Mouse (Mus musculus) CH12.LX (cell line): ENCODE results near the gene Pnisr. TPM values are rescaled to one million over a fixed set of nuclear protein-coding genes. Genes with fewer than 3 reads are reported as not detected.

Experiments
- DNase-seq: peaks from one replicate; pipeline ENCODE4 v3.0.0-alpha.2; 2013; ENCODE audit errors: extremely low read depth
- H3K27ac ChIP-seq: 2 replicates; pipeline ENCODE4 v1.5.1; 2012; ENCODE audit warnings: low read depth, mild to moderate bottlenecking, control low read depth, moderate library complexity; ENCODE audit not compliant: insufficient read depth
- H3K27me3 ChIP-seq: replicated peaks from 2 replicates; pipeline ENCODE3; 2012; ENCODE audit warnings: inconsistent platforms
- H3K36me3 ChIP-seq, 2 experiments: replicated peaks in 1 of 2; 2 replicates each; pipeline versions ENCODE3 to v1.6.1; 2012; ENCODE audit warnings: inconsistent platforms in 1 of 2, low read length in 1 of 2, mild to moderate bottlenecking in 1 of 2, mixed read lengths in 1 of 2, moderate library complexity in 1 of 2; ENCODE audit not compliant: control insufficient read depth in 1 of 2, insufficient read depth in 1 of 2
- H3K4me1 ChIP-seq, 2 experiments: 2 replicates each; pipeline ENCODE4 v1.6.1; 2012; ENCODE audit warnings: inconsistent platforms in 1 of 2, moderate library complexity in 1 of 2; ENCODE audit not compliant: insufficient read depth in 2 of 2, control insufficient read depth in 1 of 2
- H3K4me2 ChIP-seq: 2 replicates; pipeline ENCODE4 v1.6.1; 2012; ENCODE audit warnings: low read depth, mild to moderate bottlenecking, control low read depth; ENCODE audit not compliant: poor library complexity, insufficient read depth, severe bottlenecking
- H3K4me3 ChIP-seq, 3 experiments: fragments of 150-350 bp in 1 of 3; sonication (generic) in 1 of 3; replicated peaks in 1 of 3; 2 replicates each; pipeline versions ENCODE3 to v1.5.1; 2011 to 2012; ENCODE audit warnings: low read depth in 2 of 3, low read length in 2 of 3, mild to moderate bottlenecking in 2 of 3, moderate library complexity in 2 of 3, control low read depth in 1 of 3, improper control_type of control experiment in 1 of 3, inconsistent platforms in 1 of 3, mixed read lengths in 1 of 3; ENCODE audit not compliant: poor library complexity in 1 of 3
- H3K79me2 ChIP-seq: replicated peaks from 2 replicates; pipeline ENCODE4 v1.6.1; 2012; ENCODE audit warnings: mild to moderate bottlenecking, moderate library complexity; ENCODE audit not compliant: control insufficient read depth, poor library complexity, insufficient read depth, severe bottlenecking; ENCODE audit errors: extremely low read depth
- H3K9ac ChIP-seq: 2 replicates; pipeline ENCODE4 v1.6.1; 2012; ENCODE audit warnings: low read depth, mild to moderate bottlenecking, control low read depth, moderate library complexity; ENCODE audit not compliant: insufficient read depth
- H3K9me3 ChIP-seq: replicated peaks from 2 replicates; pipeline ENCODE3; 2012; ENCODE audit warnings: low read length, inconsistent platforms, mixed read lengths
- BHLHE40 ChIP-seq: IDR thresholded peaks from 2 replicates; pipeline ENCODE4 v1.6.1; 2011; ENCODE audit warnings: mild to moderate bottlenecking, low read depth, low read length, improper control_type of control experiment
- CHD1 ChIP-seq: IDR thresholded peaks from 2 replicates; pipeline ENCODE4 v1.6.1; 2012; ENCODE audit warnings: low read depth, low read length, improper control_type of control experiment, inconsistent platforms
- CHD2 ChIP-seq: IDR thresholded peaks from 2 replicates; pipeline ENCODE4 v1.6.1; 2011; ENCODE audit warnings: low read length, improper control_type of control experiment
- CTCF ChIP-seq, 2 experiments: IDR thresholded peaks in 1 of 2; conservative IDR thresholded peaks in 1 of 2; 2 replicates each; pipeline ENCODE4 v1.5.1; 2011 to 2012; ENCODE audit warnings: low read depth in 2 of 2, low read length in 2 of 2, improper control_type of control experiment in 1 of 2, inconsistent platforms in 1 of 2, mild to moderate bottlenecking in 1 of 2, moderate library complexity in 1 of 2
- E2F4 ChIP-seq: IDR thresholded peaks from 2 replicates; pipeline ENCODE4 v1.6.1; 2011; ENCODE audit warnings: low read depth, low read length, improper control_type of control experiment; ENCODE audit not compliant: insufficient replicate concordance
- ELF1 ChIP-seq: IDR thresholded peaks from 2 replicates; pipeline ENCODE4 v1.6.1; 2014; ENCODE audit warnings: low read depth, mild to moderate bottlenecking, inconsistent platforms, low read length, improper control_type of control experiment
- EP300 ChIP-seq: IDR thresholded peaks from 2 replicates; pipeline ENCODE4 v1.6.1; 2011; ENCODE audit warnings: low read length, improper control_type of control experiment
- GABPA ChIP-seq: IDR thresholded peaks from 2 replicates; pipeline ENCODE4 v1.6.1; 2012; ENCODE audit warnings: low read depth, low read length, improper control_type of control experiment, inconsistent platforms; ENCODE audit not compliant: insufficient replicate concordance
- HCFC1 ChIP-seq: IDR thresholded peaks from 2 replicates; pipeline ENCODE4 v1.6.1; 2012; ENCODE audit warnings: low read depth, mild to moderate bottlenecking, inconsistent platforms, low read length, improper control_type of control experiment
- JUN ChIP-seq: IDR thresholded peaks from 2 replicates; pipeline ENCODE4 v1.6.1; 2011; ENCODE audit warnings: low read depth, mild to moderate bottlenecking, low read length, improper control_type of control experiment, moderate library complexity; ENCODE audit not compliant: insufficient read depth
- JUND ChIP-seq: conservative IDR thresholded peaks from 2 replicates; pipeline ENCODE4 v1.6.1; 2011; ENCODE audit warnings: low read depth, low read length, improper control_type of control experiment
- KAT2A ChIP-seq: IDR thresholded peaks from 2 replicates; pipeline ENCODE4 v1.6.1; 2012; ENCODE audit warnings: low read length, improper control_type of control experiment, inconsistent platforms; ENCODE audit not compliant: insufficient replicate concordance
- MAFK ChIP-seq: IDR thresholded peaks from 2 replicates; pipeline ENCODE4 v1.6.1; 2011; ENCODE audit warnings: low read length, improper control_type of control experiment; ENCODE audit not compliant: insufficient replicate concordance
- MAX ChIP-seq: IDR thresholded peaks from 2 replicates; pipeline ENCODE4 v1.6.1; 2011; ENCODE audit warnings: low read length, improper control_type of control experiment
- MAZ ChIP-seq: IDR thresholded peaks from 2 replicates; pipeline ENCODE4 v1.6.1; 2012; ENCODE audit warnings: low read depth, mild to moderate bottlenecking, inconsistent platforms, low read length, improper control_type of control experiment, moderate library complexity
- MEF2A ChIP-seq: IDR thresholded peaks from 2 replicates; pipeline ENCODE4 v1.6.1; 2014; ENCODE audit warnings: low read depth, mild to moderate bottlenecking, inconsistent platforms, low read length, improper control_type of control experiment, borderline replicate concordance
- MXI1 ChIP-seq: IDR thresholded peaks from 2 replicates; pipeline ENCODE4 v1.6.1; 2011; ENCODE audit warnings: mild to moderate bottlenecking, low read depth, low read length, improper control_type of control experiment
- MYC ChIP-seq: IDR thresholded peaks from 2 replicates; pipeline ENCODE4 v1.6.1; 2011; ENCODE audit warnings: low read depth, mild to moderate bottlenecking, improper control_type of control experiment, low read length
- NELFE ChIP-seq: IDR thresholded peaks from 2 replicates; pipeline ENCODE4 v1.6.1; 2011; ENCODE audit warnings: low read depth, low read length, improper control_type of control experiment
- NRF1 ChIP-seq: IDR thresholded peaks from 2 replicates; pipeline ENCODE4 v1.6.1; 2014; ENCODE audit warnings: low read depth, mild to moderate bottlenecking, inconsistent platforms, low read length, improper control_type of control experiment, moderate library complexity
- POLR2A ChIP-seq: IDR thresholded peaks from 2 replicates; pipeline ENCODE4 v1.6.1; 2011; ENCODE audit warnings: low read depth, mild to moderate bottlenecking, improper control_type of control experiment, low read length
- POLR2AphosphoS2 ChIP-seq: IDR thresholded peaks from 2 replicates; pipeline ENCODE4 v1.6.1; 2011; ENCODE audit warnings: low read depth, low read length, improper control_type of control experiment
- RAD21 ChIP-seq: IDR thresholded peaks from 2 replicates; pipeline ENCODE4 v1.6.1; 2011; ENCODE audit warnings: low read depth, mild to moderate bottlenecking, low read length, improper control_type of control experiment, moderate library complexity
- SIN3A ChIP-seq: IDR thresholded peaks from 2 replicates; pipeline ENCODE4 v1.6.1; 2012; ENCODE audit warnings: low read length, improper control_type of control experiment, inconsistent platforms
- SMC3 ChIP-seq: IDR thresholded peaks from 2 replicates; pipeline ENCODE4 v1.6.1; 2011; ENCODE audit warnings: low read depth, low read length, improper control_type of control experiment
- TBP ChIP-seq: conservative IDR thresholded peaks from 2 replicates; pipeline ENCODE4 v1.6.1; 2011; ENCODE audit warnings: low read depth, low read length, improper control_type of control experiment
- TCF12 ChIP-seq: IDR thresholded peaks from 2 replicates; pipeline ENCODE4 v1.6.1; 2014; ENCODE audit warnings: low read depth, mild to moderate bottlenecking, inconsistent platforms, low read length, improper control_type of control experiment
- USF1 ChIP-seq: IDR thresholded peaks from 2 replicates; pipeline ENCODE4 v1.6.1; 2014; ENCODE audit warnings: low read depth, mild to moderate bottlenecking, inconsistent platforms, low read length, improper control_type of control experiment
- USF2 ChIP-seq: conservative IDR thresholded peaks from 2 replicates; pipeline ENCODE4 v1.6.1; 2011; ENCODE audit warnings: low read depth, low read length, improper control_type of control experiment
- ZC3H11A ChIP-seq: IDR thresholded peaks from 2 replicates; pipeline ENCODE4 v1.6.1; 2012; ENCODE audit warnings: low read depth, mild to moderate bottlenecking, inconsistent platforms, low read length, improper control_type of control experiment
- ZKSCAN1 ChIP-seq: IDR thresholded peaks from 2 replicates; pipeline ENCODE4 v1.6.1; 2012; ENCODE audit warnings: low read depth, inconsistent platforms, low read length, improper control_type of control experiment, borderline replicate concordance
- ZMIZ1 ChIP-seq: IDR thresholded peaks from 2 replicates; pipeline ENCODE4 v1.6.1; 2012; ENCODE audit warnings: low read depth, mild to moderate bottlenecking, inconsistent platforms, low read length, improper control_type of control experiment
- ZNF384 ChIP-seq: IDR thresholded peaks from 2 replicates; pipeline ENCODE4 v1.6.1; 2012; ENCODE audit warnings: low read depth, low read length, improper control_type of control experiment, inconsistent platforms
- dilution Hi-C: fragments of 300-500 bp; cut with MboI; formaldehyde crosslinking; loops from 2 replicates; pipeline ENCODE4 v1.14.3; 2020; ENCODE audit warnings: low sequenced_read_pairs; ENCODE audit not compliant: extremely low pct_unique_long_range_greater_than_20kb, extremely low pct_ligation_motif_present
- in situ Hi-C: fragments of 300-500 bp; cut with MboI; formaldehyde crosslinking; loops from 3 replicates; pipeline ENCODE4 v1.14.3; 2019; ENCODE audit warnings: low sequenced_read_pairs, low pct_ligation_motif_present, low pct_unique_long_range_greater_than_20kb, mixed read lengths
- polyA plus RNA-seq: library from polyadenylated mRNA; unstranded; fragments of >175 nt; gene quantifications from 2 replicates; pipeline ENCODE4 v1.2.1, GENCODE M21; 2012; ENCODE audit warnings: low read depth; ENCODE audit not compliant: insufficient read length
- total RNA-seq, 2 experiments: library from RNA; depleted of rRNA; stranded (reverse); fragments of 300-350 nt in 1 of 2; fragments of >200 nt in 1 of 2; gene quantifications; 2 replicates each; pipeline ENCODE4 v1.2.3; 2012 to 2014

Pnisr gene
- total and polyA plus RNA-seq, 3 experiments = 32.9 to 95.2 (median 51.3) TPM

DNA sequence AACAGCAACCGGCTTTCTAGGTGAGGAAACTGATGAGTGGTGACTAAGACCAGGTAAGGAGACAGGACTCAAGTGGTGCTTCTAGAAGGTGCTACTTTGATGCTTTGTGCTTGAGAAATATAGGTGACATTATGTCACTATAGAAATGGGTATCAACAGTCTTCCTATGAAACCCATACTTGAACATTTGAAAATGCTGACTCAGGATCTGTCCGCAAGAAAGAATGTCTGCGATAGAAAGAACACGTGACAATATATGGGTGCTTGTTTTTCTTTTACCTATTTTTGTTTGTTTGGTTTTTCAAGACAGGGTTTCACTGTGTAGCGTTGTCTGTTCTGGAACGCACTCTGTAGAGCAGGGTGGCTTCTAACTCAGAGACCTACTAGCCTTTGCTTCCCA lies 34.7 kb upstream of the Pnisr start:
- Histone ChIP-seq H3K4me1 (no peaks in the 10 kb centered on the region), H3K4me3 (no peak overlapping the region), H3K4me2 (no peak overlapping the region), H3K27ac (no peak overlapping the region), H3K9ac (no peak overlapping the region), H3K9me3 (no peaks in the 10 kb centered on the region), H3K36me3 (peaks cover 42 to 86% of the 10 kb centered on the region in 2 experiments), H3K79me2 (no peaks in the 10 kb centered on the region), H3K27me3 (no peaks in the 10 kb centered on the region)
- dilution Hi-C loops = no loop called here
- in situ Hi-C loops = no loop called here
- TF ChIP-seq ZKSCAN1 (no peak), RAD21 (no peak), NRF1 (no peak), CTCF (conservative IDR thresholded peaks at IDR 0.05 in 1 of 2, IDR thresholded peaks at IDR 0.05 in 1 of 2; ENCODE audit: low read depth in 2 of 2, low read length in 2 of 2) (no peak), MAFK (peak; percentile 78), KAT2A (no peak), NELFE (no peak)
- no peak for DNase-seq

DNA sequence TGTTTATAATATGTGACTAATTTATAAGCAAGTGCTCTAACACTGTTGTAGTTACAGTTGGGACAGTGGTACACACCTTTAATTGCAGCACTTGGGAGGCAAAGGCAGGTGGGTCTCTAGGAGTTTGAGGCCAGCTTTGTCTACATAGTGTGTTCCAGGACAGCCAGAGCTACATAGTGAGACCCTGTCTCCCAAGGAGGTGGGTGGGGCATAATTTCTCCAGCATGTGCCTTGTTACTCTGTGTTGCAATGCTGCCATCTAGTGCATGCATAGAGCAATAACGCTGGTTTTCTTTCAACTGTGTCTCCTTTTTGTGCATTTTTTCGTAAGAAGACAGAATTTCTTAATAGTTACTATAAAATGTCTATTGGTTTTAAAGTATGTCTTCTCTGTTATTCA lies 33.4 kb upstream of the Pnisr start:
- Histone ChIP-seq H3K4me2 (no peak overlapping the region), H3K36me3 (peaks cover 42 to 89% of the 10 kb centered on the region in 2 experiments), H3K9ac (no peak overlapping the region), H3K4me1 (no peaks in the 10 kb centered on the region), H3K79me2 (no peaks in the 10 kb centered on the region), H3K27me3 (no peaks in the 10 kb centered on the region), H3K9me3 (no peaks in the 10 kb centered on the region), H3K27ac (no peak overlapping the region), H3K4me3 (no peak overlapping the region)
- peak; percentile 61 for DNase-seq
- dilution Hi-C loops = no loop called here
- in situ Hi-C loops = no loop called here
- TF ChIP-seq JUN (no peak), E2F4 (no peak), KAT2A (no peak), ZKSCAN1 (no peak), MAZ (no peak), CTCF (conservative IDR thresholded peaks at IDR 0.05 in 1 of 2, IDR thresholded peaks at IDR 0.05 in 1 of 2; ENCODE audit: low read depth in 2 of 2, low read length in 2 of 2) (peak; percentile 56 to 91), ZNF384 (0 out of 2 replicates have a peak, but pooled peaks have one; percentile 8), SMC3 (peak; percentile 77), CHD2 (no peak), MYC (peak; percentile 94), ELF1 (no peak), USF2 (no peak), TBP (no peak), TCF12 (no peak), USF1 (no peak), CHD1 (no peak), RAD21 (peak; percentile 91), SIN3A (no peak), EP300 (no peak), MEF2A (no peak), HCFC1 (no peak), MAFK (no peak), NRF1 (no peak), GABPA (no peak), MXI1 (peak; percentile 63; the same call in 1 of the 2 replicates), POLR2A (no peak), ZMIZ1 (no peak), POLR2AphosphoS2 (no peak), ZC3H11A (peak; percentile 17; the same call in 1 of the 2 replicates), BHLHE40 (peak; percentile 69; the same call in 1 of the 2 replicates), JUND (no peak; the same call in 1 of the 2 replicates), MAX (no peak)
